Mouse (Mus musculus) liver, postnatal 0 days (tissue): Measurements from ENCODE around the gene Maea. TPM values are rescaled to one million over a fixed set of nuclear protein-coding genes. Genes with fewer than 3 reads are reported as not detected.

Experiments
- ATAC-seq: fragments of 200-750 bp; cut with Nextera tagmentation; 2 replicates; pipeline ENCODE4 v1.8.0; 2017; ENCODE audit warnings: mild to moderate bottlenecking, moderate library complexity
- DNase-seq: peaks from one replicate; pipeline ENCODE4 v3.0.0-alpha.2; 2016
- H3K27ac ChIP-seq: fragments of 300-500 bp; sonication (generic); 2 replicates; pipeline ENCODE4 v1.5.1; 2014; ENCODE audit warnings: antibody characterized with exemption, moderate library complexity, mild to moderate bottlenecking, low read depth
- H3K27me3 ChIP-seq: fragments of 300-500 bp; sonication (generic); 2 replicates; pipeline ENCODE4 v1.6.1; 2014; ENCODE audit warnings: low read length, control low read depth, mixed read lengths; ENCODE audit not compliant: insufficient read depth
- H3K36me3 ChIP-seq: fragments of 300-500 bp; sonication (generic); replicated peaks from 2 replicates; pipeline ENCODE4 v1.6.1; 2014; ENCODE audit warnings: mild to moderate bottlenecking, control low read depth, low read length, moderate library complexity, mixed read lengths; ENCODE audit not compliant: insufficient read depth
- H3K4me1 ChIP-seq: fragments of 300-500 bp; sonication (generic); 2 replicates; pipeline ENCODE4 v1.6.1; 2014; ENCODE audit warnings: antibody characterized with exemption, mild to moderate bottlenecking, control low read depth; ENCODE audit not compliant: insufficient read depth
- H3K4me2 ChIP-seq: fragments of 300-500 bp; sonication (generic); 2 replicates; pipeline ENCODE4 v1.6.1; 2014; ENCODE audit warnings: low read depth, mild to moderate bottlenecking, low read length, moderate library complexity, mixed read lengths
- H3K4me3 ChIP-seq: fragments of 300-500 bp; sonication (generic); 2 replicates; pipeline ENCODE4 v1.5.1; 2014; ENCODE audit warnings: low read depth, low read length
- H3K9ac ChIP-seq: fragments of 300-500 bp; sonication (generic); replicated peaks from 2 replicates; pipeline ENCODE4 v1.6.1; 2014; ENCODE audit warnings: mild to moderate bottlenecking, moderate library complexity
- H3K9me3 ChIP-seq: fragments of 300-500 bp; sonication (generic); 2 replicates; pipeline ENCODE4 v1.6.1; 2016; ENCODE audit warnings: mild to moderate bottlenecking, control low read depth, low read length, mixed read lengths
- CTCF ChIP-seq: sonication (generic); IDR thresholded peaks from 2 replicates; pipeline ENCODE4 v1.5.1; 2016; ENCODE audit warnings: antibody characterized with exemption, low read depth
- EP300 ChIP-seq: IDR thresholded peaks from 2 replicates; pipeline ENCODE4 v1.6.1; 2016; ENCODE audit warnings: antibody characterized with exemption, low read depth, mild to moderate bottlenecking
- WGBS: fragments of 180-500 bp; shearing (Covaris S2); extraction: QIAGEN DNeasy Blood & Tissue Kit; methylation state at CpG from one replicate; pipeline ENCODE4 v1.1.7; 2014; ENCODE audit not compliant: insufficient replicate concordance; 5-methylcytosine and 5-hydroxymethylcytosine counted together
- polyA plus RNA-seq: library from polyadenylated mRNA; unstranded; fragments of >200 nt; fragmentation: Nextera tagmentation; extraction: Ambion mirVana; gene quantifications from 2 replicates; pipeline ENCODE4 v1.2.1, GENCODE M21; 2015

Maea gene
- polyA plus RNA-seq, 1 experiment from 2014 or later, result 41.5 TPM

DNA sequence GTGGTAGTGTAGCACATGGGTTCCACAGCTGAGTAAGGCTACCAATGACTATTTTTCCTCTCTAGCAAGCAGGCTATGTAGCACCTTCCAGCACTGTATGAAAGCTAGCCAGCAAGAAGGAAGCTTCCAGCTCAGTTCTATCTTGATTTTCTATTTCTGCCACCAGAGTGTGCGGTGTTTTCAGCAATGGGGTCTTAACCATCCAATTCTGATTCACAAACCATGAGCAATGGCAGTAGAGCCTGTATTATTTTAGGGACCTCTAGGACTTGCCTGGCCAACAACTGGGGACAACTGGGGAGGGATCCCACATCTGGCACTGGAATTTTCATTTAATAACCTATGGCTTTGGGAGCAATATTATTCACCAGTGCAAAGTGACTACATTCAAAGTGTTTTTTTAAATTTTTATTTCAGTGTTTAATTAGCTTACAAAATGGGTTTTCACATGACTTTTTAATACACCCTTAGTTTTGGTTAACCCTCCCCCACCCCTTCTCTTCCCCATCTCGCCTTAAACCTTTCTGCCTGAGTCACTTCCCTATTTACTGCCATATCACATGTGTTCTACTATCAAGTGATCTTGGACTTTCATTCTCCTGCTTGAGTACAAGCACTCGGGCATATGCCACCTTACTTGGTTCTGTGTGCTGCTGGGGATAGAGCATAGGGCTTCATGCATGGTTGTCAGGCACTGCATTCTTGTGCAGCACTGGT is 16.4 kb downstream of the Maea start:
- no peak for DNase-seq

DNA sequence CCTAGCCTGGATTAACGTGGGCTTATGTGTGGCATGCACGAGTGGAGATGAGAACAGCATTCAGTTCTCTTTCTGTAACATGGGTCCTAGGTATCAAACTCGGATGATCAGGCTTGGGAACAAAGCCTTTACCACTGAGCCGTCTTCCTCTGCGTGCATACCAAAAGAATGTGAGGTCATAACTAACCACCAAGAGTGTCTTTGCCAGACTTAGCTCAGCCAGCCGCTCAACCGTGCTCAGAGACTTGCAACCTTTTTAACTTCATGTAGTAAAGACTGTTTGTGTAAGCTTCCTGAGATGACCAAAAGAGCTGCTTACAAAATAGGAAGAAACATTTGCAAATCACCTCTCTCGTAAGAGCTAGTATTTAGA is 16.9 kb downstream of the Maea start:
- Histone ChIP-seq H3K4me1 (peaks cover 44% of the 10 kb centered on the region), H3K9me3 (no peaks in the 10 kb centered on the region), H3K4me3 (peak overlapping the region; percentile 15; the same call in 1 of the 2 replicates), H3K4me2 (peak overlapping the region; percentile 62), H3K27me3 (no peaks in the 10 kb centered on the region), H3K36me3 (no peaks in the 10 kb centered on the region; the same call in 1 of the 2 replicates), H3K9ac (no peak overlapping the region; the same call in 1 of the 2 replicates), H3K27ac (peak overlapping the region; percentile 86)
- DNase-seq (no peak), ATAC-seq (0 out of 2 replicates have a peak, but pooled peaks have one; percentile 29)
- 51% methylated on average over 8 of the region's 8 CpGs for WGBS
- TF ChIP-seq CTCF (no peak), EP300 (no peak)

More for the DNA sequence above, 16.4 kb downstream of the Maea start:
- H3K27me3 ChIP-seq, result no peaks in the 10 kb centered on the region
- H3K36me3 ChIP-seq, result no peaks in the 10 kb centered on the region; the same call in 1 of the 2 replicates
- peak overlapping the region; percentile 86 for H3K27ac ChIP-seq
- ATAC-seq, result peak; percentile 55; the same call in 1 of the 2 replicates
- no peaks in the 10 kb centered on the region for H3K9me3 ChIP-seq
- peaks cover 38% of the 10 kb centered on the region for H3K4me1 ChIP-seq
- WGBS, result 46% methylated on average over 3 of the region's 3 CpGs
- TF ChIP-seq EP300, result no peak
- H3K4me3 ChIP-seq, result peak overlapping the region; percentile 15; the same call in 1 of the 2 replicates
- peak overlapping the region; percentile 62 for H3K4me2 ChIP-seq
- H3K9ac ChIP-seq, result no peak overlapping the region; the same call in 1 of the 2 replicates

DNA sequence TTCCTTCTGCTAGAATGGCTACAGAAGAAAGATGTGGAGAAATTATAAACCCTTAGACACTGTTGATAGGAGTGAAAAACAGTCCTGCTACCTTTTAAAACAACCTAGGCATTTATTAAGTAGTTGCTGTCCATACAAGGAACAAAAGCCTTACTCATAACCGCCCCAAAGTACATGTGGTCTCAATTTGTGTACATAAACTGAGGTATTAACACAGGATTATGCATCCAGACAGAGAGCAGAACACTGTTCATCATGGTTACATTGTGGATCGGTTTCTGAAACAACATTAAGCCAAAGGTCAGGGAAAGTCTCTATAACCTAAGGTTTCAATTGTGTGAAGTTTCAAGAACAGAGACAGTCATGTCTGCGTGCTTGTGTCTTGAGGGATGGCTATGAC is 17.7 kb downstream of the Maea start:
- no peak for TF ChIP-seq CTCF
- TF ChIP-seq EP300, result no peak
- H3K36me3 ChIP-seq, result no peaks in the 10 kb centered on the region; the same call in 1 of the 2 replicates
- H3K4me1 ChIP-seq, result peaks cover 50% of the 10 kb centered on the region
- DNase-seq (no peak), ATAC-seq (no peak)
- peak overlapping the region; percentile 57; the same call in 1 of the 2 replicates for H3K27ac ChIP-seq
- no peaks in the 10 kb centered on the region for H3K9me3 ChIP-seq
- peak overlapping the region; percentile 38; the same call in 1 of the 2 replicates for H3K4me2 ChIP-seq
- H3K4me3 ChIP-seq, result no peak overlapping the region
- H3K27me3 ChIP-seq, result no peaks in the 10 kb centered on the region
- H3K9ac ChIP-seq, result no peak overlapping the region
- 75% methylated on average over 3 of the region's 3 CpGs for WGBS

DNA sequence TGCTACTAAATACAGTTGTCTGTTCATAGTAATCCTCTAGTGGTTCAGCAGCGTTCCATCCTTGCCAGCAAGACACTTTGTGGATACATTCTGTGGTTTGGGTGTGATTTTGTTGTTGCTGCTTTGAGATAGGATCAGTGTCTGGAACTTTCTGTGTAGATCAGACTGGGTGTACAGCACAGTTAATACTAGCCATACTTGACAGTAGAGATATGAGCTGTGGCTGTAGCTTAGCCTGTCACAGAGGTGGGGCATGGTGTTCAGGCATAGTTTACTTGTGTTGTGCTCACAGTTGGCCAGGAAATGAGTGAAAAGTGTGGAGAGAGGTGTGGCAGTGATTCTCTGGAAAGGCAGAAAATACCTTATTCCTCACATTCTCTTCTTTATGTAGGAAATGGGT is 22.2 kb downstream of the Maea start:
- 56% methylated on average over 1 of the region's 1 CpGs for WGBS
- TF ChIP-seq EP300 (no peak), CTCF (no peak)
- DNase-seq (no peak), ATAC-seq (no peak)
- no peak overlapping the region for H3K4me3 ChIP-seq
- H3K9ac ChIP-seq, result 0 out of 2 replicates have a peak overlapping the region, but pooled peaks have one; percentile 30
- H3K27ac ChIP-seq, result no peak overlapping the region
- H3K27me3 ChIP-seq, result no peaks in the 10 kb centered on the region
- H3K4me2 ChIP-seq, result no peak overlapping the region
- H3K36me3 ChIP-seq, result peaks cover 27% of the 10 kb centered on the region
- H3K9me3 ChIP-seq, result no peaks in the 10 kb centered on the region
- peaks cover 37% of the 10 kb centered on the region for H3K4me1 ChIP-seq

DNA sequence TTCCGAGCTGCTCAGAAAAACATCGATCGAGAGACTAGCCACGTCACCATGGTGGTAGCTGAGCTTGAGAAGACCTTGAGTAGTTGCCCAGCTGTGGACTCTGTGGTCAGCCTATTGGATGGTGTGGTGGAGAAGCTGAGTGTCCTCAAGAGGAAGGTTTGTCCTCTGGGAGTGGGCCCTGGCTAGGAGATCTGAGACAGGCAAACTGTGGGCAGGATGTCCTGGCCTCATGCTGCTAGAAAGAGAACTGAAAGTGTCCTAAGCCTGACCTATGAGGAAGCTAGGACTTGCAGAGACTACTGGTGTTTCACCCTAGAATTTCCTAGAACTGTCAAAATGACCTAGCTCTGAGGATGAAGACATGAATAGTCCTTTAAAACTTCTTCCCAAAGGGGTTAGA is 23.2 kb downstream of the Maea start:
- no peak overlapping the region for H3K9ac ChIP-seq
- 64% methylated on average over 4 of the region's 4 CpGs for WGBS
- no peaks in the 10 kb centered on the region for H3K9me3 ChIP-seq
- H3K27me3 ChIP-seq, result no peaks in the 10 kb centered on the region
- H3K36me3 ChIP-seq, result peaks cover 36% of the 10 kb centered on the region
- H3K4me3 ChIP-seq, result no peak overlapping the region
- no peak for TF ChIP-seq EP300
- no peak for TF ChIP-seq CTCF
- H3K4me1 ChIP-seq, result peaks cover 33% of the 10 kb centered on the region
- no peak overlapping the region for H3K4me2 ChIP-seq
- 0 out of 2 replicates have a peak, but pooled peaks have one; percentile 40 for ATAC-seq
- no peak for DNase-seq
- peak overlapping the region; percentile 49 for H3K27ac ChIP-seq

DNA sequence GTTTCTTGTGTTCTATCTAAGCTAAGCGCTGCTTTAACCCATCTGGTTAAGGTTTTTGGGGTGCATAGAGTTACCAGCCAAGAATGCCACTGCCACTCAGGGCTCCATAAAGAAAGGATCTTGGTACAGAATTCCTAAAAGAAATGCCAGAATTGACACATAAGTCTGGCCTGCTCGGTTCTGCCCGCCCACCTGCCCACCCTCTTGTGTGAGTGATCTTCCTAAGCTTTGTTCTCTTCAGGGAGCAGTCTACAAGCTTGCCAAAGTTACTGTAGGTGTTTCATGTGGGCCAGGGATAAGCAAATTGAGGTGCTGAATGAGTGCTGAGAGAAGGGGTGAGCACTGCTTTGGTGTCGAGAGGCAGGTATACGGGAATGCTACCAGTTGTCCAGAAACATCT is 28.0 kb downstream of the Maea start:
- ATAC-seq (no peak), DNase-seq (no peak)
- no peak overlapping the region for H3K9ac ChIP-seq
- TF ChIP-seq CTCF, result no peak
- TF ChIP-seq EP300, result no peak
- H3K4me2 ChIP-seq, result no peak overlapping the region
- no peak overlapping the region for H3K27ac ChIP-seq
- no peaks in the 10 kb centered on the region for H3K27me3 ChIP-seq
- no peak overlapping the region for H3K4me3 ChIP-seq
- 88% methylated on average over 5 of the region's 5 CpGs for WGBS
- no peaks in the 10 kb centered on the region; the same call in 1 of the 2 replicates for H3K4me1 ChIP-seq
- H3K9me3 ChIP-seq, result no peaks in the 10 kb centered on the region
- H3K36me3 ChIP-seq, result peaks cover 81% of the 10 kb centered on the region
